Mouse (Mus musculus): ENCODE measurements around the gene Nicn1. TPM values are rescaled to one million over a fixed set of nuclear protein-coding genes. Genes with fewer than 3 reads are reported as not detected.
"Not testable (repeated sequence)": the region's sequence is repeated elsewhere in the genome, so short reads cannot be mapped to it uniquely, and the experiment has no call there.

Gene Nicn1
- polyA plus RNA-seq, 1 experiment from 2014 or later = 149 TPM

GRCm38 (mm10) chr9:108317572-108317971 is 27.3 kb downstream of the Nicn1 start:
- no peaks in the 10 kb centered on the region for H3K27me3 ChIP-seq (replicated peaks)
- H3K9me3 ChIP-seq = no peaks in the 10 kb centered on the region
- H3K9ac ChIP-seq = no peak overlapping the region
- H3K4me2 ChIP-seq = no peak overlapping the region
- H3K4me1 ChIP-seq = no peaks in the 10 kb centered on the region
- no peak overlapping the region for H3K4me3 ChIP-seq
- H3K27ac ChIP-seq = no peak overlapping the region
- H3K36me3 ChIP-seq (replicated peaks) = 0 out of 2 replicates have a peak, but pooled peaks cover 4% of the 10 kb centered on the region
- no peak for ATAC-seq (replicated peaks)
- 93% methylated on average over 3 of the region's 3 CpGs for WGBS

- H3K9ac ChIP-seq = no peak overlapping the region
- no peak overlapping the region for H3K4me2 ChIP-seq
- 0 out of 2 replicates have a peak, but pooled peaks cover 4% of the 10 kb centered on the region for H3K36me3 ChIP-seq (replicated peaks)
- no peak overlapping the region for H3K27ac ChIP-seq
- no peaks in the 10 kb centered on the region for H3K27me3 ChIP-seq (replicated peaks)
- no peaks in the 10 kb centered on the region for H3K4me1 ChIP-seq
- no peak for ATAC-seq (replicated peaks)
- no peak overlapping the region for H3K4me3 ChIP-seq
- 82% methylated on average over 2 of the region's 2 CpGs for WGBS
- no peaks in the 10 kb centered on the region for H3K9me3 ChIP-seq
These were observed 28.2 kb downstream of the Nicn1 start for GRCm38 (mm10) chr9:108318462-108318861.

GRCm38 (mm10) chr9:108322054-108322453 is 31.8 kb downstream of the Nicn1 start:
- H3K27me3 ChIP-seq (replicated peaks); H3K4me2 ChIP-seq; H3K4me3 ChIP-seq; H3K36me3 ChIP-seq (replicated peaks); H3K9ac ChIP-seq; H3K4me1 ChIP-seq; ATAC-seq (replicated peaks); H3K9me3 ChIP-seq; H3K27ac ChIP-seq: not testable (repeated sequence)
- 89% methylated on average over 7 of the region's 7 CpGs for WGBS

- H3K9ac ChIP-seq = no peak overlapping the region
- ATAC-seq (replicated peaks) = no peak
- 86% methylated on average over 1 of the region's 1 CpGs for WGBS
- H3K27me3 ChIP-seq (replicated peaks) = no peaks in the 10 kb centered on the region
- H3K4me2 ChIP-seq = no peak overlapping the region
- H3K9me3 ChIP-seq = no peaks in the 10 kb centered on the region
- no peaks in the 10 kb centered on the region for H3K4me1 ChIP-seq
- peaks cover 8% of the 10 kb centered on the region; the same call in 1 of the 2 replicates for H3K36me3 ChIP-seq (replicated peaks)
- no peak overlapping the region for H3K27ac ChIP-seq
- H3K4me3 ChIP-seq = no peak overlapping the region
These were observed 34.6 kb downstream of the Nicn1 start for GRCm38 (mm10) chr9:108324784-108325183.

GRCm38 (mm10) chr9:108325811-108326210 is 35.6 kb downstream of the Nicn1 start:
- Histone ChIP-seq H3K4me2 (no peak overlapping the region), H3K4me3 (no peak overlapping the region), H3K4me1 (no peaks in the 10 kb centered on the region), H3K27ac (no peak overlapping the region), H3K36me3 (replicated peaks) (peaks cover 8% of the 10 kb centered on the region; the same call in 1 of the 2 replicates), H3K9ac (no peak overlapping the region), H3K9me3 (no peaks in the 10 kb centered on the region), H3K27me3 (replicated peaks) (no peaks in the 10 kb centered on the region)
- WGBS = 97% methylated on average over 2 of the region's 2 CpGs
- ATAC-seq (replicated peaks) = no peak

GRCm38 (mm10) chr9:108337848-108338550 is 47.8 kb downstream of the Nicn1 start:
- peak overlapping the region; percentile 75 for H3K4me2 ChIP-seq
- ATAC-seq (replicated peaks) = no peak; the same call in 1 of the 2 replicates
- no peak overlapping the region for H3K9ac ChIP-seq
- H3K4me3 ChIP-seq = no peak overlapping the region
- no peaks in the 10 kb centered on the region for H3K9me3 ChIP-seq
- peaks cover 19% of the 10 kb centered on the region; the same call in 1 of the 2 replicates for H3K36me3 ChIP-seq (replicated peaks)
- no peaks in the 10 kb centered on the region for H3K27me3 ChIP-seq (replicated peaks)
- peaks cover 21% of the 10 kb centered on the region for H3K4me1 ChIP-seq
- H3K27ac ChIP-seq = peak overlapping the region; percentile 88
- 72% methylated on average over 10 of the region's 10 CpGs for WGBS

- H3K27me3 ChIP-seq (replicated peaks) = no peaks in the 10 kb centered on the region
- peaks cover 19% of the 10 kb centered on the region; the same call in 1 of the 2 replicates for H3K36me3 ChIP-seq (replicated peaks)
- H3K4me2 ChIP-seq = peak overlapping the region; percentile 75
- H3K4me1 ChIP-seq = peaks cover 21% of the 10 kb centered on the region
- no peaks in the 10 kb centered on the region for H3K9me3 ChIP-seq
- peak overlapping the region; percentile 88 for H3K27ac ChIP-seq
- no peak; the same call in 1 of the 2 replicates for ATAC-seq (replicated peaks)
- H3K4me3 ChIP-seq = peak overlapping the region; percentile 66
- WGBS = 33% methylated on average over 6 of the region's 6 CpGs
- H3K9ac ChIP-seq = peak overlapping the region; percentile 80; the same call in 1 of the 2 replicates
These were observed 48.3 kb downstream of the Nicn1 start for GRCm38 (mm10) chr9:108338551-108338885.

GRCm38 (mm10) chr9:108338886-108339781 is 48.9 kb downstream of the Nicn1 start, which contains the start of gene Gpx1:
Gpx1 (plus strand) TSS chr9:108338903.
- peaks cover 21% of the 10 kb centered on the region for H3K4me1 ChIP-seq
- peak within 1 kb of the TSS; percentile 66 for H3K4me3 ChIP-seq
- H3K4me2 ChIP-seq = peak within 1 kb of the TSS; percentile 75
- under 1% methylated on average over 49 of the region's 49 CpGs for WGBS
- H3K9me3 ChIP-seq = no peaks in the 10 kb centered on the region
- H3K27ac ChIP-seq = peak within 1 kb of the TSS; percentile 88
- ATAC-seq (replicated peaks) = peak; percentile 96
- no peaks in the 10 kb centered on the region for H3K27me3 ChIP-seq (replicated peaks)
- peaks cover 16% of the 10 kb centered on the region; the same call in 1 of the 2 replicates for H3K36me3 ChIP-seq (replicated peaks)
- H3K9ac ChIP-seq = peak within 1 kb of the TSS; percentile 80

- peak overlapping the region; percentile 66 for H3K4me3 ChIP-seq
- H3K9me3 ChIP-seq = no peaks in the 10 kb centered on the region
- peak overlapping the region; percentile 80 for H3K9ac ChIP-seq
- WGBS = 18% methylated on average over 20 of the region's 20 CpGs
- H3K4me1 ChIP-seq = peaks cover 21% of the 10 kb centered on the region
- ATAC-seq (replicated peaks) = no peak
- H3K27ac ChIP-seq = peak overlapping the region; percentile 88
- H3K36me3 ChIP-seq (replicated peaks) = peaks cover 9% of the 10 kb centered on the region; the same call in 1 of the 2 replicates
- H3K27me3 ChIP-seq (replicated peaks) = no peaks in the 10 kb centered on the region
- H3K4me2 ChIP-seq = peak overlapping the region; percentile 75
These were observed 49.6 kb downstream of the Nicn1 start for GRCm38 (mm10) chr9:108339886-108340257.

GRCm38 (mm10) chr9:108340258-108341138 is 50.3 kb downstream of the Nicn1 start:
- peak overlapping the region; percentile 66 for H3K4me3 ChIP-seq
- 76% methylated on average over 10 of the region's 10 CpGs for WGBS
- peak overlapping the region; percentile 80; the same call in 1 of the 2 replicates for H3K9ac ChIP-seq
- no peak overlapping the region for H3K27ac ChIP-seq
- H3K4me2 ChIP-seq = peak overlapping the region; percentile 75
- peaks cover 3% of the 10 kb centered on the region; the same call in 1 of the 2 replicates for H3K36me3 ChIP-seq (replicated peaks)
- no peaks in the 10 kb centered on the region for H3K9me3 ChIP-seq
- peaks cover 21% of the 10 kb centered on the region for H3K4me1 ChIP-seq
- ATAC-seq (replicated peaks) = no peak
- H3K27me3 ChIP-seq (replicated peaks) = no peaks in the 10 kb centered on the region

- Histone ChIP-seq H3K4me1 (peaks cover 24% of the 10 kb centered on the region), H3K9me3 (no peaks in the 10 kb centered on the region), H3K27me3 (replicated peaks) (no peaks in the 10 kb centered on the region), H3K4me2 (no peak overlapping the region), H3K36me3 (replicated peaks) (0 out of 2 replicates have a peak, but pooled peaks cover 2% of the 10 kb centered on the region), H3K27ac (no peak overlapping the region), H3K4me3 (no peak overlapping the region), H3K9ac (no peak overlapping the region)
- WGBS = 92% methylated on average over 5 of the region's 5 CpGs
- ATAC-seq (replicated peaks) = no peak
These were observed 50.9 kb downstream of the Nicn1 start for GRCm38 (mm10) chr9:108341139-108341475.

Data from midbrain, embryonic 15.5 days (tissue).